Mouse (Mus musculus) olfactory bulb, adult 2 months (tissue): Measurements from ENCODE around the gene C1qtnf7. TPM values are rescaled to one million over a fixed set of nuclear protein-coding genes. Genes with fewer than 3 reads are reported as not detected.

ENCODE experiments used
- H3K27ac ChIP-seq: fragments of 200-500 bp; 2 replicates; pipeline ENCODE4 v1.5.1; 2012; ENCODE audit warnings: low read depth, low read length; ENCODE audit not compliant: insufficient read depth
- H3K4me1 ChIP-seq: fragments of 200-500 bp; 2 replicates; pipeline ENCODE4 v1.6.1; 2012; ENCODE audit warnings: low read length; ENCODE audit not compliant: control insufficient read depth, insufficient read depth
- H3K4me3 ChIP-seq: fragments of 200-500 bp; 2 replicates; pipeline ENCODE4 v1.5.1; 2012; ENCODE audit warnings: mild to moderate bottlenecking, low read depth, low read length, moderate library complexity; ENCODE audit not compliant: insufficient read depth
- CTCF ChIP-seq: fragments of 200-500 bp; IDR thresholded peaks from 2 replicates; pipeline ENCODE4 v1.5.1; 2012; ENCODE audit warnings: low read depth, mild to moderate bottlenecking, low read length, moderate library complexity; ENCODE audit not compliant: insufficient read depth
- POLR2A ChIP-seq: fragments of 200-500 bp; IDR thresholded peaks from 2 replicates; pipeline ENCODE4 v1.6.1; 2012; ENCODE audit warnings: mild to moderate bottlenecking, low read depth, low read length, moderate library complexity; ENCODE audit not compliant: insufficient read depth
- WGBS: fragments of 180-500 bp; shearing (Covaris S2); methylation state at CpG from one replicate; pipeline ENCODE4 v1.1.7; 2018; 5-methylcytosine and 5-hydroxymethylcytosine counted together
- polyA plus RNA-seq: library from polyadenylated mRNA; stranded (reverse); fragments of >200 nt; gene quantifications from 2 replicates; pipeline ENCODE4 v1.2.4, GENCODE M21; 2012; ENCODE audit warnings: low replicate concordance; ENCODE audit not compliant: missing spikeins, insufficient read depth, insufficient read length

C1qtnf7 gene
- not detected in 2 replicates for polyA plus RNA-seq

DNA sequence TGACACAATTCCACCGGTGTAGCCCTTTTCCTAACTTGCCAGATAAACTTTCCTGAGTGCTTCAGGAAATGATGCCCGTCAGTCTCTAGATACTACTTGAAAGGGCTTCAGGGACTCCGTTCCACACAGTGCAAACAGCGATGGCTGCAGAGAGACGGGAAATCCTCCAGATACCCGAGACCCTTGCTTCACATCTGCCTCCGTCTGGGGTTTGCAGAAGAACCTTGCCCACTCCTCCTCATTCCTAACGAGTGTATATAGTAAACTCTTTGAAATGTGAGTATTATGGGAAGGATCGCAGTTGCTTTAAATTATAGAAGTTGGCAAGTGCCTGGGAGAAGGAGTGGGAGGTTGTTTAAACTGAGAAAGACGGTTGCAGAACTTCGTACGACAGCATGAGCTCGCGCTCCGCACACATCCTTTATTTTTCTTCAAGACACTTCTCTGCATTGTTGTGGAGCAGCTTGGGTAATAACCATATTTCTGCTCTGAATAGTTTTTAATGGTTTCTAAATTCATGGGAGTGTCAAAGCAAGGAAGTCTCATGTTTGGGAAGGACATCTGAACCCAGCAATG is at the start of gene C1qtnf7:
Gene C1qtnf7 (plus strand): TSS at position 138 of the 576 bp plus-strand sequence.
- no peak within 1 kb of the TSS for H3K27ac ChIP-seq
- TF ChIP-seq POLR2A (no peak), CTCF (no peak)
- H3K4me1 ChIP-seq = no peaks in the 10 kb centered on the region
- no peak within 1 kb of the TSS for H3K4me3 ChIP-seq
- 57% methylated on average over 15 of the region's 15 CpGs for WGBS

DNA sequence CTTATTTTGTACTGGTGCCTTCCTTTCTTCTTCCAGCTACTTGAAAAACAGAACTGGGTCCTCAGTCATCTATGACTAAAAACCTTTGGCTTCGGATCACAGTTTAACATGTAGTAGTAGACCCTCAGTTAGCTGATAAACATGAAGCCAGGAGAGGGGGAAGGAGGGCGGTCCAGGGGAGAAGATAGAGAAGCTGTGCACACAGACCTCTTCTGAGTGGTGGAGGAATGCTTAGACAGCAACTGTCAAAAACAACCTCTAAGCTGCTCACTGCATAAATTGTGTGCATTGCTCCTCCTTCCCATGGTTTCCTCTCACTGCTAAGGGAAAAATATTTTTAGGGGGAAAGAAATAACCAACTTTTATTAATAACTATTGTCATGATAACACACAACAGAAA is 48.6 kb upstream of the C1qtnf7 start:
- 98% methylated on average over 2 of the region's 2 CpGs for WGBS
- Histone ChIP-seq H3K4me3 (no peak overlapping the region), H3K27ac (no peak overlapping the region), H3K4me1 (no peaks in the 10 kb centered on the region)
- TF ChIP-seq POLR2A = no peak
- TF ChIP-seq CTCF = no peak

DNA sequence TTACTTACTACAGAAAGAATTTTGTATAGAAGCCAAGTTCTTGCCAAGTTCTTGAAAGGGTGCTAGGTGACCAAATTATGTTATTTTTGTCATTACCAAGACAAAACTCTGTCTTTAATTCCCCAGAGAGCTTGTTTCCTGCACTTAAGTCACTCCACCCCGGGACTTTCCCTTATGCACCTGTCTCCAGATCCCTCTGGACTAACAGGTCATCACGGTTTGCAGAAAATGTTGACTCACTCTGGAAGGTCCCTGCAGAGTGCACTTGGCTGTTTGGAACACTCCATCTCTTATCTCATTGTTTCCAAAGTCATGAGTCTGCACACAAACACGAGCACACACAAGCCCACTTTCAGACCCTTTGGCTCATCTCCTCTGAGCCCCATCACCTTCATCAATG is 48.1 kb upstream of the C1qtnf7 start:
- WGBS = 83% methylated on average over 3 of the region's 3 CpGs
- Histone ChIP-seq H3K27ac (no peak overlapping the region), H3K4me3 (no peak overlapping the region), H3K4me1 (no peaks in the 10 kb centered on the region)
- TF ChIP-seq POLR2A = no peak
- TF ChIP-seq CTCF = no peak

DNA sequence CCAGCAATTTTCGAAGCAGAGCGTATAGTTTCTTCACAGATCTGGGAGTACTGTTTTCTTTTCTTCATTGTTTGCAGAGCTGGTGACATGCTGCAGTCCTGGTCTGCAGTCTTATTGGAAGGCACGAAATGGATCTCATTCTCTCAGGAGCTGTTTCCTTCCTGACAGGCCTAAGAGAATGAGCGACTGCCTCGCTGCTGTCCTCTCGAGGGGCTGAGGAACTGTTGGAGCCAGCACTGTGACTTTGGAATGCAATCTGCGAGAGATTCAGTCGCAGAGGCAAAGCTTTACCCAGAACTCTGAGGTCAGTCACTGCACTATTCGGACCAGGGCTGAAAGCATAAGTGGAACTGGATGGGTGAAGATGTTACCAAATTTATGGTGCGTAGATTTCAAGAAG is 46.4 kb upstream of the C1qtnf7 start:
- Histone ChIP-seq H3K4me3 (no peak overlapping the region), H3K27ac (no peak overlapping the region), H3K4me1 (no peaks in the 10 kb centered on the region)
- TF ChIP-seq POLR2A (no peak), CTCF (no peak)
- 83% methylated on average over 10 of the region's 10 CpGs for WGBS

DNA sequence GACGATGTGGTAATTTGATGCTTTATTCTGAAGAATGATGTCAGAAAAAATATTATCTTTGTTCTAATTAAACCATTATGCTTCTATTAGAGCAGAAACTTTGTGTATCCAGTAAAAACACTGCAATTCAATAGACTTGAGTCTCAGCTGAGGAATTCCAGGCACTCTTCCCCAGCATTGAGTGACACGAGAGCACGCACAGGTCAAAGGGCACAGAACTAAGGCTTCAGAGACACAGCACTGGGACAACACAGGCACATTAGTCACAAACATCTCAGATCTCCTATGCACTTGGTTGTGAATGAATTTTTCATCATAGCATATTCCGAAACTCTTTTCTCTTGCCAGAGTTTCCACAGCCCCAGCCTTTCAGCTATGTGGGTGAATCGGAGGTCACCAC is 37.4 kb upstream of the C1qtnf7 start:
- WGBS = 89% methylated on average over 5 of the region's 5 CpGs
- TF ChIP-seq CTCF = no peak
- no peak for TF ChIP-seq POLR2A
- Histone ChIP-seq H3K27ac (no peak overlapping the region), H3K4me3 (no peak overlapping the region), H3K4me1 (no peaks in the 10 kb centered on the region)

DNA sequence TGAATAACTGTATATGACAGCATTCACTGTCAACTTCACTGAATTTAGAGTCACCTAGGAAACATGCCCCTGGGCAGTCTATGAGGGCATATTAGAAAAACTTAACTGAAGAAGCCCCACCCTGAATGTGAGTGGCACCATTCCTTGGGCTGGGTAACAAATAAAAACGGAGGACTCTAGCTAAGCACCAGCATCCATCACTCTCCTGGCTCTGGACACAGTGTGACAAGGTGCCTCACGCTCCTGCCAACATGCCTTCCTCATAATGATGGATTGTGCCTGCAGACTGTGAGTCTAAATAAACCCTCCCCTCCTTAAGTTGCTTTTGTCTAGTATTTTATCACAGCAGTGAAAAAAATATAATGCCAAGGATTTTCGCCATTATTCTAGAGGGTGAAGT is 35.3 kb upstream of the C1qtnf7 start:
- 62% methylated on average over 3 of the region's 3 CpGs for WGBS
- Histone ChIP-seq H3K27ac (no peak overlapping the region), H3K4me1 (no peaks in the 10 kb centered on the region), H3K4me3 (no peak overlapping the region)
- no peak for TF ChIP-seq POLR2A
- TF ChIP-seq CTCF = no peak

DNA sequence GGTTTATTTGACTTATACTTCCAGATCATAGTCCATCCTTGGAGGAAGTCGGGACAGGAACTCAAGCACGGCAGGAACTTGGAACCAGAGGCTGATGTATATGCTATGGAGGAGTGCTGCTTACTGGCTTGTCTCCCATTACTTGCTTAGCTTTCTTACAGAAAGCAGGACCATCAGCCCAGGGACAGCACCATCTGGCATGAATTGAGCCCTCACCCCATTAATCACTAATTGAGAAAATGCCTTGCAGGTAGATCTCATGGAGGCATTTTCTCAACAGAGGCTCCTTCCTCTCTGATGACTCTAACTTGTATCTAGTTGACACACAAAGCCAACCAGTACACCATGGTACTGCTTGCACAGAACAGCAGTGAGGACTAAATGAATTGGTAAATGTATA is 34.6 kb upstream of the C1qtnf7 start:
- 85% methylated on average over 2 of the region's 2 CpGs for WGBS
- Histone ChIP-seq H3K27ac (no peak overlapping the region), H3K4me3 (no peak overlapping the region), H3K4me1 (no peaks in the 10 kb centered on the region)
- no peak for TF ChIP-seq POLR2A
- TF ChIP-seq CTCF = no peak

DNA sequence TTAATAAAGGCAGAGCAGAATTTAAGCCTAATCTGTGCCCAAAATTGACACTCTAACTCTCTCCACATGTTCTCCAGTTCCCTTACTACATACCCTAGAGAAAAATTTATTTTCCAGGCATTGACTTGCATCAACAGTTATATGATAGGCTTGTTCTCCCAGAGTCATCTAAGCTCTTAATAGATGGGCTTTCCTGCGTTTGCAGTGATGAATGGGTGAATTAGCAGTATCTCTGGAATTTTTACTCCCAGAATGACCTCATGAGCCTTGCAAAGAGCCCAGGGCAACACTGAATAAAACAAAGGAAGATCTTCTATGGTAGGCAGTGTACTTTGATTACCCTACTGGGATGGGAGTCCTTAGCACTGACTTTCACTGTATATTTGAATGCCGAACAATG is 33.5 kb upstream of the C1qtnf7 start:
- WGBS = 83% methylated on average over 2 of the region's 2 CpGs
- Histone ChIP-seq H3K27ac (no peak overlapping the region), H3K4me1 (no peaks in the 10 kb centered on the region), H3K4me3 (no peak overlapping the region)
- no peak for TF ChIP-seq POLR2A
- no peak for TF ChIP-seq CTCF

DNA sequence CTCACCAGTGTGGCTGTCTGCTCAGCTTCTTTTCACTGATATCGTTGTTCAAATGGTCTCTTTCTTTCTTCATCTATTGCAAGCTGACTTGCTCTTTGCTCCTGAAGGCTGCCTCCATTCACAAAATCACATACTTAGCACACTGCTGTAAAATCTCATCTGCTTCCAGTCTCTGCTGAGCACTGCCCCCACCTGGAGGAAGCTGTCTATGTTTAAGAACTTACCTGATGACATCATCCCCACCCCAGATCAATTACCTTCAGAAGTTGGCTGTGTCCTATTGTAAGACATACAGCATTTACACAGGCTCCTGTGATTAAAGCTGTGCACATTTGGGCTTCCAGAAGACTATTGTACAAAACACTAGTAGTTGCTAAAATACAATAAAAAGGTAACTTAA is 13.5 kb upstream of the C1qtnf7 start:
- Histone ChIP-seq H3K27ac (no peak overlapping the region), H3K4me1 (no peaks in the 10 kb centered on the region), H3K4me3 (no peak overlapping the region)
- 79% methylated on average over 1 of the region's 1 CpGs for WGBS
- TF ChIP-seq CTCF (no peak), POLR2A (no peak)

DNA sequence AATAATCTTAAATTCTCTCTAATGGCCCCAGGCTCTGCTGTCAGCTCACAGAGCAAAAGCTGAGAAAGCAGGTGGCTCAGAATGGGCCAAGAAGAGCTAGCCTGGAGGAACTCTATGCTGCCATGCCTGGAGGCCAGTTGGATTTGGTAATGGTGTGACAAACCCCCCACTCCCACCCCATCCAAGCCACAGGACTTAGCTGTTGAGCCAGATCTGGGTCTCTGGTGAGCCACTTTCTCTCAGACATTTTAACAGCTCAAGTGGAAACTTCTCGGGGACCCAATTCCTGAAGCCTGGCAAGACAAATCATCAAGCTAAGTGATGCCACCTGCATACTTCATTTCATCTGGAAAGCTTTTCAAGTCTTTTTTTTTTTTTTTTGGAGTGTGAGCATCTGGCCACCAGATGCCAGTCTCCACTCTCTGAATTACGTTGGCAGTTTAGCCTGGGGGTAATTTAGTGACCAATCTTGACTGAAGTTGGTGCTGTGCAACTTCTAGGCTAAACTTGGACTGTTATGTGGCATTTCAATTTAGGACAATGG is 11.0 kb upstream of the C1qtnf7 start:
- no peak for TF ChIP-seq POLR2A
- TF ChIP-seq CTCF = no peak
- H3K4me3 ChIP-seq = no peak overlapping the region
- 68% methylated on average over 2 of the region's 2 CpGs for WGBS
- no peaks in the 10 kb centered on the region for H3K4me1 ChIP-seq
- no peak overlapping the region for H3K27ac ChIP-seq

DNA sequence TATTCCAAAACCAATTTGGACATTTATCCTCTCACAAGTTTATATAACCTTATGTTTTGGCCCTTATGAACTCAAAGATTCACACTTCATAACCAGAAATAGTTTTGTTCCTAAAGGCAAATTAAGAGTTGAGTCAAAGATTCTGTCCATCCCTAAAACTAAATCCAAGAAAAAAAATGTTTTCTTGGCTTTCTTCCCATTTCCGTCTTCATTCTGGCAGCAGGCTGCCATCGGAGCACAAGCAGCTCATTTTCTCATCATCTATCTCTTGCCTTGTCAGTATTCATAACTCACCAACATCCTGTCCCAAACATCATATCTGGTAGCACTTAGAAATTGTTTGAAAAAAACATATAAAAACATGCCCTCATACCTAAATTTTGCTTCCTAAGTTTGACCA is 6.9 kb upstream of the C1qtnf7 start:
- TF ChIP-seq CTCF (no peak), POLR2A (no peak)
- Histone ChIP-seq H3K4me3 (no peak overlapping the region), H3K27ac (no peak overlapping the region), H3K4me1 (no peaks in the 10 kb centered on the region)
- WGBS = 43% methylated on average over 2 of the region's 2 CpGs
